Mouse (Mus musculus) intestine, postnatal 0 days (tissue): ENCODE results near the gene Efna4. TPM values are rescaled to one million over a fixed set of nuclear protein-coding genes. Genes with fewer than 3 reads are reported as not detected.
A peak's percentile ranks its signal among the peaks of the same experiment; 100 is the strongest.

Experiments
- ATAC-seq: fragments of 200-750 bp; cut with Nextera tagmentation; 2 replicates; pipeline ENCODE4 v1.8.0; 2017; ENCODE audit warnings: mild to moderate bottlenecking, moderate TSS enrichment, moderate library complexity
- H3K27ac ChIP-seq: fragments of 300-500 bp; sonication (generic); 2 replicates; pipeline ENCODE4 v1.5.1; 2014; ENCODE audit warnings: mild to moderate bottlenecking, low read depth, low read length, moderate library complexity
- H3K27me3 ChIP-seq: fragments of 300-500 bp; sonication (generic); replicated peaks from 2 replicates; pipeline ENCODE4 v1.6.1; 2014; ENCODE audit warnings: low read length, mixed read lengths; ENCODE audit not compliant: control insufficient read depth, insufficient read depth
- H3K36me3 ChIP-seq: fragments of 300-500 bp; sonication (generic); 2 replicates; pipeline ENCODE4 v1.6.1; 2014; ENCODE audit warnings: mild to moderate bottlenecking, moderate library complexity; ENCODE audit not compliant: control insufficient read depth, insufficient read depth
- H3K4me1 ChIP-seq: fragments of 300-500 bp; sonication (generic); replicated peaks from 2 replicates; pipeline ENCODE4 v1.6.1; 2014; ENCODE audit warnings: antibody characterized with exemption, low read length, mixed read lengths; ENCODE audit not compliant: control insufficient read depth, insufficient read depth
- H3K4me2 ChIP-seq: fragments of 300-500 bp; sonication (generic); replicated peaks from 2 replicates; pipeline ENCODE4 v1.6.1; 2014; ENCODE audit warnings: low read depth, mild to moderate bottlenecking, moderate library complexity
- H3K4me3 ChIP-seq: fragments of 300-500 bp; sonication (generic); 2 replicates; pipeline ENCODE4 v1.5.1; 2014; ENCODE audit warnings: low read depth, low read length
- H3K9ac ChIP-seq: fragments of 300-500 bp; sonication (generic); 2 replicates; pipeline ENCODE4 v1.6.1; 2014; ENCODE audit warnings: mild to moderate bottlenecking, low read depth, low read length
- H3K9me3 ChIP-seq: fragments of 300-500 bp; sonication (generic); 2 replicates; pipeline ENCODE4 v1.6.1; 2016; ENCODE audit warnings: mixed run types; ENCODE audit not compliant: control insufficient read depth
- CTCF ChIP-seq: sonication (generic); IDR thresholded peaks from 2 replicates; pipeline ENCODE4 v1.5.1; 2016; ENCODE audit warnings: low read depth, mild to moderate bottlenecking, control low read depth, antibody characterized with exemption, moderate library complexity
- WGBS: fragments of 180-500 bp; shearing (Covaris S2); extraction: QIAGEN DNeasy Blood & Tissue Kit; methylation state at CpG from one replicate; pipeline ENCODE4 v1.1.7; 2014; 5-methylcytosine and 5-hydroxymethylcytosine counted together
- polyA plus RNA-seq: library from polyadenylated mRNA; unstranded; fragments of >200 nt; fragmentation: Nextera tagmentation; extraction: Ambion mirVana; gene quantifications from 2 replicates; pipeline ENCODE4 v1.2.1, GENCODE M21; 2015

The Efna4 gene
- polyA plus RNA-seq, 1 experiment from 2014 or later: 5.3 TPM

GRCm38 (mm10) chr3:89328623-89329022, 9.2 kb downstream of the Efna4 start:
- no peak for ATAC-seq
- H3K27me3 ChIP-seq: no peaks in the 10 kb centered on the region
- WGBS: 14% methylated on average over 4 of the region's 4 CpGs
- H3K36me3 ChIP-seq: peaks cover 5% of the 10 kb centered on the region
- H3K4me2 ChIP-seq: no peak overlapping the region
- TF ChIP-seq CTCF: no peak
- H3K27ac ChIP-seq: no peak overlapping the region
- no peaks in the 10 kb centered on the region for H3K9me3 ChIP-seq
- H3K4me3 ChIP-seq: no peak overlapping the region
- H3K9ac ChIP-seq: no peak overlapping the region
- H3K4me1 ChIP-seq: no peaks in the 10 kb centered on the region

- H3K9me3 ChIP-seq: no peaks in the 10 kb centered on the region
- no peak overlapping the region for H3K9ac ChIP-seq
- no peaks in the 10 kb centered on the region; the same call in 1 of the 2 replicates for H3K27me3 ChIP-seq
- no peak overlapping the region for H3K4me2 ChIP-seq
- no peaks in the 10 kb centered on the region for H3K4me1 ChIP-seq
- no peaks in the 10 kb centered on the region for H3K36me3 ChIP-seq
- 31% methylated on average over 9 of the region's 9 CpGs for WGBS
- ATAC-seq: no peak
- H3K27ac ChIP-seq: no peak overlapping the region
- TF ChIP-seq CTCF: no peak
- H3K4me3 ChIP-seq: no peak overlapping the region
Measured at GRCm38 (mm10) chr3:89327371-89327870, 10.4 kb downstream of the Efna4 start.

- 93% methylated on average over 8 of the region's 8 CpGs for WGBS
- Histone ChIP-seq H3K27me3 (peaks cover 12% of the 10 kb centered on the region), H3K36me3 (no peaks in the 10 kb centered on the region), H3K4me3 (no peak overlapping the region), H3K4me1 (peaks cover 1% of the 10 kb centered on the region; the same call in 1 of the 2 replicates), H3K27ac (no peak overlapping the region), H3K9me3 (no peaks in the 10 kb centered on the region), H3K4me2 (no peak overlapping the region), H3K9ac (no peak overlapping the region)
- TF ChIP-seq CTCF: no peak
- no peak for ATAC-seq
Measured at GRCm38 (mm10) chr3:89325882-89326281, 11.9 kb downstream of the Efna4 start.

- peaks cover 41% of the 10 kb centered on the region for H3K27me3 ChIP-seq
- peak within 1 kb of the TSS; percentile 100 for H3K4me2 ChIP-seq
- H3K4me3 ChIP-seq: peak within 1 kb of the TSS; percentile 59
- H3K4me1 ChIP-seq: peaks cover 7% of the 10 kb centered on the region; the same call in 1 of the 2 replicates
- no peak within 1 kb of the TSS for H3K27ac ChIP-seq
- no peaks in the 10 kb centered on the region for H3K36me3 ChIP-seq
- H3K9me3 ChIP-seq: no peaks in the 10 kb centered on the region
- ATAC-seq: peak; percentile 23; the same call in 1 of the 2 replicates
- under 1% methylated on average over 52 of the region's 53 CpGs for WGBS
- no peak for TF ChIP-seq CTCF
- no peak within 1 kb of the TSS for H3K9ac ChIP-seq
Measured at GRCm38 (mm10) chr3:89322514-89323165, 15.2 kb downstream of the Efna4 start, which contains the start of gene Efna3. Efna3 (minus strand) TSS chr3:89322965.

GRCm38 (mm10) chr3:89322131-89322500, 15.7 kb downstream of the Efna4 start:
- peak overlapping the region; percentile 100 for H3K4me2 ChIP-seq
- no peak overlapping the region for H3K27ac ChIP-seq
- no peaks in the 10 kb centered on the region for H3K9me3 ChIP-seq
- 5% methylated on average over 14 of the region's 14 CpGs for WGBS
- no peak for TF ChIP-seq CTCF
- H3K9ac ChIP-seq: no peak overlapping the region
- H3K36me3 ChIP-seq: no peaks in the 10 kb centered on the region
- H3K4me1 ChIP-seq: peaks cover 7% of the 10 kb centered on the region; the same call in 1 of the 2 replicates
- no peak for ATAC-seq
- H3K27me3 ChIP-seq: peaks cover 41% of the 10 kb centered on the region
- H3K4me3 ChIP-seq: peak overlapping the region; percentile 59

GRCm38 (mm10) chr3:89321183-89322130, 16.4 kb downstream of the Efna4 start:
- H3K9me3 ChIP-seq: no peaks in the 10 kb centered on the region
- H3K27ac ChIP-seq: no peak overlapping the region
- no peaks in the 10 kb centered on the region for H3K36me3 ChIP-seq
- no peak overlapping the region; the same call in 1 of the 2 replicates for H3K9ac ChIP-seq
- peaks cover 41% of the 10 kb centered on the region for H3K27me3 ChIP-seq
- H3K4me3 ChIP-seq: peak overlapping the region; percentile 59
- H3K4me2 ChIP-seq: peak overlapping the region; percentile 100
- no peak; the same call in 1 of the 2 replicates for ATAC-seq
- H3K4me1 ChIP-seq: peaks cover 8% of the 10 kb centered on the region; the same call in 1 of the 2 replicates
- TF ChIP-seq CTCF: no peak
- under 1% methylated on average over 58 of the region's 66 CpGs for WGBS
